Mouse (Mus musculus) midbrain, postnatal 0 days (tissue): Measurements from ENCODE around the gene Nkain1. TPM values are rescaled to one million over a fixed set of nuclear protein-coding genes. Genes with fewer than 3 reads are reported as not detected.
A peak's percentile ranks its signal among the peaks of the same experiment; 100 is the strongest.

Experiments used
- ATAC-seq: fragments of 200-750 bp; cut with Nextera tagmentation; 2 replicates; pipeline ENCODE4 v1.8.0; 2017; ENCODE audit warnings: moderate number of reproducible peaks, mild to moderate bottlenecking, moderate TSS enrichment, moderate library complexity; ENCODE audit not compliant: low FRiP score
- DNase-seq: peaks from one replicate; pipeline ENCODE4 v3.0.0-alpha.2; 2015; ENCODE audit warnings: low spot score
- H3K27ac ChIP-seq: fragments of 300-500 bp; sonication (generic); 2 replicates; pipeline ENCODE4 v1.5.1; 2014; ENCODE audit warnings: low read depth, mild to moderate bottlenecking, low read length, mixed read lengths
- H3K27me3 ChIP-seq: fragments of 300-500 bp; sonication (generic); 2 replicates; pipeline ENCODE4 v1.6.1; 2014; ENCODE audit warnings: low read length, control low read depth, mixed read lengths; ENCODE audit not compliant: insufficient read depth
- H3K36me3 ChIP-seq: fragments of 300-500 bp; sonication (generic); 2 replicates; pipeline ENCODE4 v1.6.1; 2014; ENCODE audit warnings: low read length, control low read depth, mixed read lengths; ENCODE audit not compliant: insufficient read depth
- H3K4me1 ChIP-seq: fragments of 300-500 bp; sonication (generic); 2 replicates; pipeline ENCODE4 v1.6.1; 2014; ENCODE audit warnings: mild to moderate bottlenecking, control low read depth, antibody characterized with exemption, low read length, mixed read lengths; ENCODE audit not compliant: insufficient read depth
- H3K4me2 ChIP-seq: fragments of 300-500 bp; sonication (generic); 2 replicates; pipeline ENCODE4 v1.6.1; 2014; ENCODE audit warnings: low read depth, mild to moderate bottlenecking, low read length, mixed read lengths; ENCODE audit not compliant: poor library complexity, severe bottlenecking
- H3K4me3 ChIP-seq: fragments of 300-500 bp; sonication (generic); 2 replicates; pipeline ENCODE4 v1.5.1; 2014; ENCODE audit warnings: low read depth, mild to moderate bottlenecking, low read length, moderate library complexity
- H3K9ac ChIP-seq: fragments of 300-500 bp; sonication (generic); replicated peaks from 2 replicates; pipeline ENCODE4 v1.6.1; 2014; ENCODE audit warnings: mild to moderate bottlenecking, low read length, moderate library complexity, mixed read lengths; ENCODE audit not compliant: poor library complexity, severe bottlenecking
- H3K9me3 ChIP-seq: fragments of 300-500 bp; sonication (generic); 2 replicates; pipeline ENCODE4 v1.6.1; 2016; ENCODE audit warnings: low read length, control low read depth
- CTCF ChIP-seq: IDR thresholded peaks from 2 replicates; pipeline ENCODE4 v1.5.1; 2016; ENCODE audit warnings: antibody characterized with exemption, mild to moderate bottlenecking
- WGBS: fragments of 180-500 bp; shearing (Covaris S2); extraction: QIAGEN DNeasy Blood & Tissue Kit; methylation state at CpG from one replicate; pipeline ENCODE4 v1.1.7; 2014; 5-methylcytosine and 5-hydroxymethylcytosine counted together
- polyA plus RNA-seq: library from polyadenylated mRNA; unstranded; fragments of >200 nt; fragmentation: Nextera tagmentation; extraction: Ambion mirVana; gene quantifications from 2 replicates; pipeline ENCODE4 v1.2.1, GENCODE M21; 2015
- total RNA-seq: library from RNA; depleted of rRNA; stranded (reverse); fragments of >200 nt; gene quantifications from 2 replicates; pipeline ENCODE4 v1.2.3, GENCODE M21; 2014; rRNA removed

Nkain1 gene
- total and polyA plus RNA-seq, 2 experiments from 2014 or later: 10.2 to 267 TPM

DNA sequence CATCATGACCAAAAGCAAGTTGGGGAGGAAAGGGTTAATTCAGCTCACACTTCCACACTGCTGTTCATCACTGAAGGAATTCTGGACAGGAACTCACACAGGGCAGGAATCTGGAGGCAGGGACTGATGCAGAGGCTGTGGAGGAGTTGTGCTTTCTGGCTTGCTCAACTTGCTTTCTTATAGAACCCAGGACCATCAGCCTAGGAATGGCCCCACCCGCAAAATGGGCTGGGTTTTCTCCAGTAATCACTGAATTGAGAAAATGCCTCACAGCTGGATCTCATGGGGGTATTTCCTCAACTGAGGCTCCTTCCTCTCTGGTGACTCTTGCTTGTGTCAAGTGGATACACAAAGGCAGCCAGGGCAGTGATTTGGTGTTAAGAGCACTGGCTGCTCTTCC is 48.9 kb downstream of the Nkain1 start:
- TF ChIP-seq CTCF: no peak
- WGBS: 45% methylated on average over 1 of the region's 1 CpGs
- no peak overlapping the region for H3K4me2 ChIP-seq
- no peaks in the 10 kb centered on the region for H3K9me3 ChIP-seq
- no peak overlapping the region for H3K9ac ChIP-seq
- DNase-seq: no peak
- no peak overlapping the region for H3K4me3 ChIP-seq
- H3K27me3 ChIP-seq: no peaks in the 10 kb centered on the region
- H3K27ac ChIP-seq: no peak overlapping the region
- no peaks in the 10 kb centered on the region for H3K4me1 ChIP-seq
- no peak for ATAC-seq
- H3K36me3 ChIP-seq: peaks cover 2% of the 10 kb centered on the region

DNA sequence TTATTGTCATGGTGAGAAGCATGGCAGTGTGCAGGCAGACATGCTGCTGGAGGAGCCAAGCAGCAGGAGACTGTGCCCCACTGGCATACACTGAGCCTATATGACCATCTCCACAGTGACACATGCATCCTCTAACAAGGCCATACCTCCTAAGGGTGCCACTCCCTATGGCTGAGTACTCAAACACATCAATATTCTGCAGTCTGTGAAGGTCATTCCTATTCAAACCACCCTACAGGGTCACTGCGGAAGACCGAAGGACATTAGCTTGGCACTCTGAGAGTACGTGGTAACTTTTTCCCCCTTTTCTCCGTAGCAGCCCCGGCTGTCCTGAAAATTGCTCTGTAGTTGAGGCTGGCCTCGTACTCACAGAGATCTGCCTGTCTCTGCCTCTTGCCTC is 52.5 kb downstream of the Nkain1 start:
- no peaks in the 10 kb centered on the region for H3K36me3 ChIP-seq

DNA sequence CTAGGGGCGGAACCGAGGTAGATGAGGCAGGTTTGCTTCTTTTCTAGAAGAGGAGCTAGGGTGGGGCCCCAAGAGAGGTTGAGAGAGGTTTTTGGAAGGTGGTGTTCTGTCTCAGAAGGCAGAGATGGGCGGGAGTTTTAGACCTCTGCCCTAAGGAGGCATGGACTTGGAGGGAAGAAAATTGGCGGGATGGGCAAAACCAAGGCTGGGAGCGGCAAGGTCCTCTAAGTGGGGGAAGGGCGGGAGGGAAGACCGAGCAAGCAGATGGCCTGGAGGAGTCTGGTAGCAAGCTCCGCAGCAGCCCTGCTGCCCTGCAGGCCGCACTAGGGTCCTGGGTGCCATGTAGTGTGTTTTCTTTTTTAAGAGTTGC is 53.5 kb downstream of the Nkain1 start:
- no peaks in the 10 kb centered on the region for H3K4me1 ChIP-seq
- H3K36me3 ChIP-seq: no peaks in the 10 kb centered on the region
- H3K27me3 ChIP-seq: no peaks in the 10 kb centered on the region
- H3K4me3 ChIP-seq: peak overlapping the region; percentile 45
- peak overlapping the region; percentile 73 for H3K27ac ChIP-seq
- peak overlapping the region; percentile 51 for H3K4me2 ChIP-seq
- DNase-seq (no peak), ATAC-seq (no peak)
- no peak for TF ChIP-seq CTCF
- H3K9ac ChIP-seq: peak overlapping the region; percentile 74
- 2% methylated on average over 9 of the region's 9 CpGs for WGBS
- no peaks in the 10 kb centered on the region for H3K9me3 ChIP-seq

More for the DNA sequence above, 52.5 kb downstream of the Nkain1 start:
- no peaks in the 10 kb centered on the region for H3K27me3 ChIP-seq
- ATAC-seq: no peak
- no peak for DNase-seq
- no peak overlapping the region for H3K9ac ChIP-seq
- H3K27ac ChIP-seq: no peak overlapping the region
- H3K4me1 ChIP-seq: no peaks in the 10 kb centered on the region
- no peaks in the 10 kb centered on the region for H3K9me3 ChIP-seq
- H3K4me2 ChIP-seq: no peak overlapping the region
- no peak for TF ChIP-seq CTCF
- 92% methylated on average over 6 of the region's 6 CpGs for WGBS
- no peak overlapping the region for H3K4me3 ChIP-seq

DNA sequence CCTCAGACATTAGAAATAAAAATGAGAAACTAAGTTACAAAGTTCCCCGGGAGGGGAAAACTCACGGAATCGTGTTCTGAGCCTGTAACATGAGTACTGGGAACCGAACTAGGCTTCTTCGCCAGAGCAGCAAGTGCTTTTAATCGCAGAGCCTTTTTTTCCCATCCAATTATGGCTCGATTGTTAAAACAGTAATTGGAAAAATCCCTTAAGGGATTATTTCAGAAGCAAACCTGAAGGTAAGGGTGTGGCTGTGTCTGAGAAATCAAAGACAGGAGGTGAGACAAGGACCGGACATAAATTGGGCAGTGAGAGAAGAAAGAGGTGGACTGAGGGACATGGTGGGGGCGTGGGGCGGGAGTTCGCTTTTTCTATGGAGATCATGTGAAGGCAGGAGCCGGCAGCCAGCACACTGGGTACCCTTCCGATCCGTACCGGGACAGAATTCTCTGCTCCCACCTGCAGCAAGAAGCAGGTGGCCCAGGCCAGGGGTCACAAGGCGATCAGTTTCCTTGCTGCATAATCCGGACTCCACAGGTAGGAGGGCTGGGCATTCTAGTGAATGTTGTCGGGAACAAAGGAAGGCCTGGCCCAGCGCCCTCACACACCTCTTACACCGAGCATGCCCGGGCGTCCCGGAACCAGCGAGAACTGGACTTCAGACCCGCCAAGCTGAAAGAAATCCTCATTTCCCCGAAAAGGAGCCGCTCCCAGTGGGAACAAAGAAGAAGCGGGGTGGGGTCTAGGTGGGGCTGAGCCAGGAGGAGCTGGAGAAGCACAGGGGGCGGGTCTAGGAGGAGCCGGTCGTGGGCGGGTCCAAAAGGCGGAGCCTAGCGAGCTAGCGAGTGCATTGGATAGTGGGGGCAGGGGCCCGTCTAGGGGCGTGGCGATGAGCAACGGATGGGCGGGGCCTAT is 54.1 kb downstream of the Nkain1 start:
- peak overlapping the region; percentile 45 for H3K4me3 ChIP-seq
- H3K9ac ChIP-seq: peak overlapping the region; percentile 74
- peak overlapping the region; percentile 51 for H3K4me2 ChIP-seq
- H3K27me3 ChIP-seq: no peaks in the 10 kb centered on the region
- H3K4me1 ChIP-seq: no peaks in the 10 kb centered on the region
- peak overlapping the region; percentile 73 for H3K27ac ChIP-seq
- H3K36me3 ChIP-seq: no peaks in the 10 kb centered on the region
- DNase-seq: peak; percentile 97
- no peak for TF ChIP-seq CTCF
- WGBS: 3% methylated on average over 40 of the region's 40 CpGs
- peak; percentile 97 for ATAC-seq
- no peaks in the 10 kb centered on the region for H3K9me3 ChIP-seq

DNA sequence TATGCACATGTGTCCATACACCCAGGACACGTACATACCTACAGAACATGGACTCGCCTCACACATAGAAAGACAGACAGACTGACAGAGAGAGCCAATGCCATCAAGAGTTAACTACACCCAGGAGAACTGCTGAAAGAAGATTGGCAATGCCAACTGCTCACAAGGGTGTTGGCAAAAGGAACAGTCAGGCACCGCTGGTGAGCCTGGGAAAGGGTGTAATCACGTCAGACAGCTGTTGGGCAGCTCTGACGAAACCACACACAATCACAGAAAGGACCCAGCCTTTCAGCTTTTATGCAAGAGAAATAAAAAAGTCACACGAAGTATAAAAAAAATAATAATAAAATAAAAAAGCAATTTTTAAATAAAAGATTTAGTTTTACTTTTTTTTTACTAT is 57.5 kb downstream of the Nkain1 start:
- TF ChIP-seq CTCF: no peak
- H3K9me3 ChIP-seq: no peaks in the 10 kb centered on the region
- no peaks in the 10 kb centered on the region for H3K27me3 ChIP-seq
- H3K4me3 ChIP-seq: no peak overlapping the region
- H3K36me3 ChIP-seq: no peaks in the 10 kb centered on the region
- H3K4me1 ChIP-seq: no peaks in the 10 kb centered on the region
- DNase-seq (no peak), ATAC-seq (no peak)
- H3K9ac ChIP-seq: no peak overlapping the region
- WGBS: 83% methylated on average over 6 of the region's 6 CpGs
- no peak overlapping the region for H3K27ac ChIP-seq
- H3K4me2 ChIP-seq: no peak overlapping the region

Other genes starting within 250 kb of the Nkain1 start
- gene Zcchc17, start 214.2 kb downstream of the Nkain1 start, total RNA-seq: 27.7 and 38.3 TPM in 2 replicates
- 102 TPM in 2 replicates for gene Zcchc17, start 214.2 kb downstream of the Nkain1 start, polyA plus RNA-seq
- 57.6 and 70.2 TPM in 2 replicates for gene Snrnp40, start 214.0 kb downstream of the Nkain1 start, total RNA-seq
- 75.5 and 76.8 TPM in 2 replicates for gene Snrnp40, start 214.0 kb downstream of the Nkain1 start, polyA plus RNA-seq
- gene Pum1, start 89.1 kb upstream of the Nkain1 start, total RNA-seq: 84.1 and 87.2 TPM in 2 replicates
- 68.9 and 73.6 TPM in 2 replicates for gene Pum1, start 89.1 kb upstream of the Nkain1 start, polyA plus RNA-seq
- 645 and 733 TPM in 2 replicates for gene Sdc3, start 218.4 kb upstream of the Nkain1 start, total RNA-seq
- gene Sdc3, start 218.4 kb upstream of the Nkain1 start, polyA plus RNA-seq: 241 and 242 TPM in 2 replicates